8 mouse cellular contexts compared by ENCODE assay signal in the genomic region with DNA sequence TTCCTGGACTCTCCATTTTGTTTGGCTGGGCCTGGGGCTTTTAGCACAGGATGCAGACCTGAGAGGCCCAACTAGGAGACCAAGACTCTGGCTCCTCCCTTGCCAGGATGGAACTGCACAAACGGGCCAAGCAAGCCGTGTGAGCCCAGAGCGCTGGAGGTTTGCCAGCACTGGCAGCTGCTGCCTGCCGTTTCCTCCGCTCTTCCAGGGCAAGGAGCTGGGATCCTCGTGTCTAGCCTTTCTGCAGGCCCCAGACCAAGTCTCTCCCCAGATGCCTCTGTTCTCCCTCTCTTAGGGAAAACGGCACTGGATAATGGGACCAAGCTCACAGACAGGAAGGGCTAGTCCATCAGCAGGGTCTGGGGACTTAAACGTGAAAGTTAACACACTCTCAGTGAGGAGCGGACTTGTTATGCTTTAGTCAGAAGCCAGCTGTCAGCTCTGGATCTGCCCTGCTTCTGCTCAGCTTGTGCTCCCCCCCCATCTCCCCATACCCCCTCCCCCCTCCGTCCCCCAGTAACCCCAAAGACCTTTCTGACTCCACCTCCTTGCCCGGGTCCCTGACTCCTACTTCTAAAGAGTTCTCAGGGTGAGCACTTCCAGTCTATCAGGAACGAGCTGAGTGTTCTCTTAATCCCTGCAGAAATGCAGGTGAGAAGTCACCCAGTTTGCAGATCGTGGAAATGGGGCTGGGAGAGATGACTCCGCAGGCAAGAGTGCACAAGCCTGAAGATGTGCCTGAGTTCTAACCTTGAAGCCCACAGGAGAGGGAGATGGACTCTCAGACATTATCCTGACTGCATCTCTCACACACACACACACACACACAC. TPM values are rescaled to one million over a fixed set of nuclear protein-coding genes. Genes with fewer than 3 reads are reported as not detected.
DNase-seq lines count a peak whose midpoint lies in the region; ATAC-seq and TF ChIP-seq lines count a peak whose summit lies in the region.

No protein-coding gene starts in this region.

- H3K4me3 ChIP-seq in neural tube, embryonic 11.5 days (ENCODE audit: low read depth, low read length): no peak overlapping the region
- no peak overlapping the region for H3K4me3 ChIP-seq in embryonic facial prominence, embryonic 13.5 days
- H3K4me3 ChIP-seq in kidney, adult 2 months (ENCODE audit: insufficient read depth, low read depth, low read length): no peak overlapping the region
- no peak overlapping the region for H3K4me3 ChIP-seq in limb, embryonic 12.5 days (replicated peaks)
- H3K4me3 ChIP-seq in myocyte: no peak overlapping the region

- no peak overlapping the region for H3K4me2 ChIP-seq in neural tube, embryonic 11.5 days (ENCODE audit: low read depth)
- H3K4me2 ChIP-seq in embryonic facial prominence, embryonic 13.5 days: peak overlapping the region; percentile 37
- peak overlapping the region; percentile 23; the same call in 1 of the 2 replicates for H3K4me2 ChIP-seq in limb, embryonic 12.5 days
- H3K4me2 ChIP-seq in myocyte (ENCODE audit: low read depth): peak overlapping the region; percentile 66

- H3K27me3 ChIP-seq in neural tube, embryonic 11.5 days (ENCODE audit: control insufficient read depth, insufficient read depth, low read length): no peaks in the 10 kb centered on the region
- no peaks in the 10 kb centered on the region for H3K27me3 ChIP-seq in embryonic facial prominence, embryonic 13.5 days
- no peaks in the 10 kb centered on the region for H3K27me3 ChIP-seq in kidney, adult 2 months (replicated peaks; ENCODE audit: control insufficient read depth, insufficient read depth, low read length)
- no peaks in the 10 kb centered on the region for H3K27me3 ChIP-seq in limb, embryonic 12.5 days
- H3K27me3 ChIP-seq in myocyte (ENCODE audit: control insufficient read depth, insufficient read depth, insufficient read length): no peaks in the 10 kb centered on the region

- H3K79me2 ChIP-seq in myocyte (ENCODE audit: control insufficient read depth, insufficient read depth): no peaks in the 10 kb centered on the region

- no peak for ATAC-seq in neural tube, embryonic 11.5 days (ENCODE audit: insufficient read depth, low FRiP score, low TSS enrichment)
- peak; percentile 84 for ATAC-seq in embryonic facial prominence, embryonic 13.5 days (ENCODE audit: insufficient number of reproducible peaks, insufficient read depth, low FRiP score, low TSS enrichment, low read depth)
- ATAC-seq in limb, embryonic 12.5 days (ENCODE audit: insufficient number of reproducible peaks, insufficient read depth, low FRiP score, low TSS enrichment, low read depth): peak; percentile 50; the same call in 1 of the 2 replicates

- no peaks in the 10 kb centered on the region for H3K36me3 ChIP-seq in neural tube, embryonic 11.5 days (ENCODE audit: control insufficient read depth, insufficient read depth, low read length)
- no peaks in the 10 kb centered on the region for H3K36me3 ChIP-seq in embryonic facial prominence, embryonic 13.5 days
- H3K36me3 ChIP-seq in kidney, adult 2 months (ENCODE audit: control insufficient read depth, insufficient read depth, low read length): no peaks in the 10 kb centered on the region
- H3K36me3 ChIP-seq in limb, embryonic 12.5 days: no peaks in the 10 kb centered on the region
- no peaks in the 10 kb centered on the region for H3K36me3 ChIP-seq in myocyte (ENCODE audit: control insufficient read depth, insufficient read depth)

- no peak overlapping the region for H3K27ac ChIP-seq in neural tube, embryonic 11.5 days (ENCODE audit: low read depth, low read length)
- H3K27ac ChIP-seq in embryonic facial prominence, embryonic 13.5 days: peak overlapping the region; percentile 91
- peak overlapping the region; percentile 95 for H3K27ac ChIP-seq in kidney, adult 2 months (ENCODE audit: insufficient read depth, low read depth, low read length)
- H3K27ac ChIP-seq in limb, embryonic 12.5 days: peak overlapping the region; percentile 85

- DNase-seq in neural tube, embryonic 11.5 days (ENCODE audit: low spot score): peak; percentile 39
- DNase-seq in neural tube, embryonic 10.5 days (ENCODE audit: extremely low spot score, low spot score): no peak
- DNase-seq in heart, adult 9 months (ENCODE audit: low spot score in 2 of 2): peak; percentile 81 to 85
- peak; percentile 87 for DNase-seq in kidney, adult 2 months
- DNase-seq in thymus, postnatal 36 days: peak; percentile 35 to 58

- no peak for TF ChIP-seq CTCF in kidney, adult 2 months (conservative IDR thresholded peaks at IDR 0.05; ENCODE audit: insufficient read depth, insufficient read length, low read depth, low read length)

- H3K4me1 ChIP-seq in neural tube, embryonic 11.5 days (ENCODE audit: control insufficient read depth, insufficient read depth, low read length): no peaks in the 10 kb centered on the region; the same call in 1 of the 2 replicates
- H3K4me1 ChIP-seq in embryonic facial prominence, embryonic 13.5 days: peaks cover 36% of the 10 kb centered on the region
- H3K4me1 ChIP-seq in kidney, adult 2 months (ENCODE audit: control insufficient read depth, insufficient read depth, low read length): peaks cover 13% of the 10 kb centered on the region
- H3K4me1 ChIP-seq in limb, embryonic 12.5 days (replicated peaks): peaks cover 33% of the 10 kb centered on the region

- no peaks in the 10 kb centered on the region for H3K9me3 ChIP-seq in neural tube, embryonic 11.5 days (ENCODE audit: control insufficient read depth, low read length)
- H3K9me3 ChIP-seq in embryonic facial prominence, embryonic 13.5 days: no peaks in the 10 kb centered on the region
- H3K9me3 ChIP-seq in limb, embryonic 12.5 days: no peaks in the 10 kb centered on the region

- WGBS in neural tube, embryonic 11.5 days: 40% methylated on average over 14 of the region's 14 CpGs
- 10% methylated on average over 14 of the region's 14 CpGs for WGBS in embryonic facial prominence, embryonic 13.5 days
- 18% methylated on average over 14 of the region's 14 CpGs for WGBS in kidney, adult 2 months
- 19% methylated on average over 14 of the region's 14 CpGs for WGBS in limb, embryonic 12.5 days

- H3K9ac ChIP-seq in neural tube, embryonic 11.5 days (ENCODE audit: low read length): 0 out of 2 replicates have a peak overlapping the region, but pooled peaks have one; percentile 24
- peak overlapping the region; percentile 60 for H3K9ac ChIP-seq in embryonic facial prominence, embryonic 13.5 days
- peak overlapping the region; percentile 40 for H3K9ac ChIP-seq in limb, embryonic 12.5 days (replicated peaks)

- no peak for TF ChIP-seq POLR2A in kidney, adult 2 months (IDR thresholded peaks at IDR 0.05; ENCODE audit: low read depth, low read length)
- TF ChIP-seq POLR2A in myocyte (IDR thresholded peaks at IDR 0.05; ENCODE audit: insufficient read length, low read depth): peak; percentile 48

- H3ac ChIP-seq in myocyte (ENCODE audit: control insufficient read depth, insufficient read length): no peak overlapping the region

TF ChIP-seq in myocyte, 11 proteins besides CTCF, POLR2A, EP300 and RAD21:
- peak; percentile 47 for TF ChIP-seq TCF3 (IDR thresholded peaks at IDR 0.05; ENCODE audit: insufficient read length, low read depth)
- no peak for TF ChIP-seq USF1 (IDR thresholded peaks at IDR 0.05; ENCODE audit: low read depth)
- TF ChIP-seq TCF12 (IDR thresholded peaks at IDR 0.05; ENCODE audit: insufficient read depth, poor library complexity, severe bottlenecking): peak; percentile 11
- TF ChIP-seq REST (IDR thresholded peaks at IDR 0.05; ENCODE audit: insufficient read depth, insufficient read length): no peak
- TF ChIP-seq MAX (IDR thresholded peaks at IDR 0.05; ENCODE audit: low read depth): no peak
- TF ChIP-seq MYOG (IDR thresholded peaks at IDR 0.05; ENCODE audit: control insufficient read depth in 1 of 3, insufficient read depth in 1 of 3, insufficient read length in 2 of 3, low read depth in 2 of 3): peak; percentile 86 to 97 (median 95)
- no peak for TF ChIP-seq POLR2AphosphoS2 (IDR thresholded peaks at IDR 0.05; ENCODE audit: insufficient read length, low read depth)
- TF ChIP-seq SRF (IDR thresholded peaks at IDR 0.05; ENCODE audit: control insufficient read depth, insufficient read length, low read depth): no peak
- no peak for TF ChIP-seq E2F4 (IDR thresholded peaks at IDR 0.05; ENCODE audit: insufficient read depth)
- TF ChIP-seq MYOD1 (IDR thresholded peaks at IDR 0.05; ENCODE audit: control insufficient read depth in 1 of 3, insufficient read length in 2 of 3, low read depth in 2 of 3): peak; percentile 57 to 97 (median 96)
- no peak for TF ChIP-seq CEBPB (IDR thresholded peaks at IDR 0.05; ENCODE audit: insufficient read depth, poor library complexity, severe bottlenecking)

RNA-seq across cellular contexts. Expression of a gene that starts 45.0 kb away (rescaled TPM):
- polyA plus RNA-seq in neural tube, embryonic 11.5 days (2014; fragmentation: Nextera tagmentation; extraction: Ambion mirVana): 10.7 and 12.2 TPM in 2 replicates
- polyA plus RNA-seq in embryonic facial prominence, embryonic 13.5 days (2015; fragmentation: Nextera tagmentation; extraction: Ambion mirVana): 8.7 and 8.9 TPM in 2 replicates
- 33.0 and 37.2 TPM in 2 replicates for polyA plus RNA-seq in kidney, adult 2 months (2012; rRNA removed)
- polyA plus RNA-seq in limb, embryonic 12.5 days (2016; fragmentation: Nextera tagmentation; extraction: Ambion mirVana): 7.8 and 8.1 TPM in 2 replicates
- 7.0 TPM for polyA plus RNA-seq in myocyte (2012; fragmentation: generic; extraction: Trizol)
